Mouse (Mus musculus) MEL-GATA-1-ER (cell line): ENCODE measurements around the gene Tmc5.

ENCODE experiments used
- DNase-seq: peaks from one replicate; pipeline ENCODE4 v3.0.0-alpha.2; 2012; ENCODE audit warnings: low read depth; ENCODE audit errors: extremely low read depth

Gene Tmc5

GRCm38 (mm10) chr7:118597201-118597600 is at the start of gene Tmc5:
Tmc5 (plus strand) TSS chr7:118597297.
- DNase-seq = no peak

DNA sequence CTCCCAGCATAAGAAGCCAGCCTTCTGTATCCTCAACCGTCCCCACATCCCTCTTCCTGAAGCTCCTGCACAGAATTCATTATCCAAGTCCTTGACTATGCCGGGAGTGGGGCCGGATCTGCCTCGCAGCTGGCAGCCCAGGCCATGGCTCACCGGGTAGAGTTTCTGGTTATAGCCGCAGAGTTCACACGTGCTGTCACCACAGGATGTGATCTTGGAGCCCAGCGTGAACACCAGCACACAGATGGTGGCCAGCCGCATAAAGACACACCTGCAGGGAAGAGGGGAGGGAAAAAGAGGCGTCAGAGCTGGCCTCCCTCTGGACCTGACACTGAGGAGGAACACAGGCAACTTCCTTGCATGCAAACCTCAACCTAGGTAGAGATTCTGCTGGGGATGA is 49.6 kb upstream of the Tmc5 start:
- DNase-seq = no peak

GRCm38 (mm10) chr7:118553881-118554280 is 43.2 kb upstream of the Tmc5 start:
- no peak for DNase-seq

GRCm38 (mm10) chr7:118554290-118554689 is 42.8 kb upstream of the Tmc5 start:
- DNase-seq = no peak

DNA sequence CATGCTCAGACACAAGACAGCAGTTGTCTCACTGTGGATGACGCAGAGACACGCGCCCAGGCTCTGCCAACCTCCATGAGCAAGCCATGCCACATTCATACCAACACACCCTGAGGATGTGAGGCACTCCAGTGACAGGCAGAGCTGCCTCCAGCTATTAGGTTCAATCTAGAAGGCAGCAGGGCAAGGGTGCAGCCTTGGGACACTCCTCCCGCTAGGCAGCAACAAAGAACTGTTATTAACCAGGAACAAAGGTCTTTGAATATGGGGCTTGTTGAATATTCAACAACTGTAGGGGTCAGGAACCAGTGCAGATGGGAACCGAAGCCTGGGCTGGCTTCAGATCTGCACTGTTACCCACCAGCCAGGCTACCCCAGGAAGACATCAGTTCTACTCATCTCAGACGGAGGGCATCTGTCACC is 28.0 kb upstream of the Tmc5 start:
- no peak for DNase-seq

DNA sequence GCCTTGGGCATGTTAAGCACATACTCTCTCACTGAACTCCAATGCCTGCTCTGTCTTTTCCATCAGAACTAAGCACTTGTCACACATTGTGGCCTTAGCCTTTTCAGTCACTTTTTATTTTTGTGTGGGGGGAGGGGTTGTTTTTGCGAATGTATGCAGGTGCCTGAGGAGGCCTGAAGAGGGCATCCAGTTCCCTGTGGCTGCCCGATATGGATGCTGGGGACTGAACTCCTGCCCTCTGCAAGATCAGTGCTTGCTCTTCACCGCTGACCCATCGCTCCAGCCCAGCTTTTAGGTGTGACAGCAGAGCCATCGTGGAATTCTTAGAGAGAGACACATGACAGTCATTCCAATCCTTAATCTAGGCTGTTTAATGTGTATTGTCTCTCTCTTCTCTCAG is 25.7 kb upstream of the Tmc5 start:
- no peak for DNase-seq

GRCm38 (mm10) chr7:118572039-118572438 is 25.1 kb upstream of the Tmc5 start:
- DNase-seq = no peak

GRCm38 (mm10) chr7:118578269-118578668 is 18.8 kb upstream of the Tmc5 start:
- DNase-seq = no peak

GRCm38 (mm10) chr7:118579938-118580337 is 17.2 kb upstream of the Tmc5 start:
- no peak for DNase-seq

DNA sequence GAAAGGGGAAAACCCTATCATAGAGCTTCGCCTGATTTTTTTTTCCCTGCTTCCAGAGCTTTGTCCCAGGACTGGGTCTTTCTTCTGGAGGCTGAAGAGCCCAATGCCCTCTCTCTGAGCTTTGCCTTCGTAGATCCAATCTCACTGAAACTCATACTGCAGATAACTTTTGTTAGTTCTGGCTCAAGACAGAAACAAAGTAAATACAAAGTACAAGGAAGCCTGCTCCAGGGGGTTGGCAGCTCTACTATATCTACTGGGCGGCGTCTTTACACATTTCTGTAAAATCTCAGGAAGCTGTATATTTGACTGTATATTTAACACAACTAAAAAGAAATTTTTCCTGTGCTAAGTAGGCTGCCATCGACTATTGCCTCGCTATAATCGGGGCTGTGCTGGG is 13.3 kb upstream of the Tmc5 start:
- no peak for DNase-seq

DNA sequence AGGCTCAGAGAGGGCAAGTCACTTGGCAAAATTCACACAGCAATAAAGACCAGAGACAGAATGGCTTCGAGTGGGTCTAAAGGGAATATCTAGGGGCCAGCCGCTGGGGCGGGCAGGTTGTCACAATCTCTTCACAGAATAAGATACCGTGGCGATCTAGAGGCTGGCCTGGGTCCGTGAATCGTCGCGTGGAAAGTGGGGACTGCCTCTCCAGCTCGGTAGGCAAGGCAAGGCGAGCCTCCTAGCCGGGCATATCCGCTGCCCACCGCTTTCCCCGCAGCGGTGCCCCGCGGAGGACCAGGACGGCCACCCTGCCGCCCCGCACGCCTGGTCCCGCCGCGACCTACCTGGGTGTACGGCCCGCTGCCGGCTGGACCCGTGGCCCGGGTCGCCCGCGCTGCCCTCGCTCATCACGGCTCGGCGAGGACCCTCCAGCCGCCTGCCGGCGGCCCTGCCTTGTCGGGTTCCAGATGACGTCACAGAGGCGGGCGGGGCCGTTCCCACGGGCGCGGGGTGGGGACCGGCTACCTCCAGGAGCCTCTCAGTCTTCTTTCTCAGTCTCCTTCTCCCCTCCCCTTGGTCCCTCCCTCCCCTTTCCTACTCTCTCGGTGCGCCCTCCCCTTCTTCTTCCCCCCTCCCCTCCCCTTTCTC is 12.7 kb upstream of the Tmc5 start, which contains the start of gene Tmc7:
Tmc7 (minus strand) TSS at position 480 of the 651 bp plus-strand sequence.
- DNase-seq = no peak

DNA sequence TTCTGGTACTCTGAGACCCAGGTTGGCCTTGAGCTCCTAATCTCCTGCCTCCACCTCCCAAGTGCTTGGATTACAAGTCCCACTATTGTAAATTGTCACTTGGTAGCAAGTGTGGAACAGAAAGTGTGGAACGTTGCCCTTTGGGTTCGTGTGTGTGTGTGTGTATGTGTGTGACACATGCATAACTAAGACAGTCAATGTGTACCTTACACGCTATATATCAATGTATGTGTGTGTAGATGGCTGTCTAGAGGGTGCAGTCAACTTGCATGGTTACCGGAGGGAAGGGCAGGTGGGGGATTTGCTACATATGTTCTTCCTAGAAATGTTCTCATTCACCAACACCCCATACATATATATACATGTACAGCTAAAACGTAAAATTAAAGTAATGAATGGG is 12.2 kb upstream of the Tmc5 start:
- no peak for DNase-seq

GRCm38 (mm10) chr7:118585856-118586255 is 11.2 kb upstream of the Tmc5 start:
- DNase-seq = no peak

- no peak for DNase-seq
Observed at GRCm38 (mm10) chr7:118590726-118591305, 6.3 kb upstream of the Tmc5 start.

DNA sequence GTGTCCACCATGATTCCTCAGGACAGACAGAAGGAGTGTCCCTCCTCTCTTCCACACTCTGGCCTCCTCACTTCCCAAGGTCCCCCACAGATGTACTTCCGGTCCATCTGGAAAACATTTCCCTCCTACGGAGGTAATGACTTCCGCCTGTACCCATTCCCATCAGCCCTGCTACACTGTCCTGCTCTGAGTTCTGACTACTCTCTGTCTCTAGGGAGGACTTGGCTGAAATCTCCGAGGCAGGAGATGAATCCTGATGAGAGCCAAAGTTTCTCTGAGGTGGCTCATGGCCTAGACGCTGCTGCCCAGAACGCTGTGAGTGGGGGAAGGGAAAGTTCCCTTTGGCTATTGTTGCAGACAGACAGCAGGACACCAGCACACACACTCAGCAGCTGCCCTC is 5.0 kb upstream of the Tmc5 start:
- no peak for DNase-seq

- no peak for DNase-seq
Observed at GRCm38 (mm10) chr7:118593567-118594407, 3.3 kb upstream of the Tmc5 start.

DNA sequence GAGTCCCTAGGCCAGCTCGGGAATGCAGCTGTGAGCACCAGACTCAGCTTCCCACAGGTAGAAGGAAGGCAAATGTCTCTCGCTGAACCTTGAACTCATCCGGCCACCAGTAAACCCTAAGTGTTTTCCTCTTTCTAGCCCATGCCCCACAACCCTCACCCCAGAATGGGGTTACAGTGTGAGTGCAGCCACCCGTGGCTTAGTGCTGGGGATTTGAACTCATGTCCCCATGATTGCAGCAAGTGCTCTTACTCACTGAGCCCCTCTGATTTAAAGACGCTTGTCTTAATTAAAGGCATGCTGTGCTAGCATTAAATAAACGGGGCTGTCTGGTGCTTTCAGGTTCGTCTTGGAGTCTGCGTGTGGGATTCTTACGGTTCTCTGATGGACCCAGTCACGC is 2.5 kb upstream of the Tmc5 start:
- DNase-seq = no peak

DNA sequence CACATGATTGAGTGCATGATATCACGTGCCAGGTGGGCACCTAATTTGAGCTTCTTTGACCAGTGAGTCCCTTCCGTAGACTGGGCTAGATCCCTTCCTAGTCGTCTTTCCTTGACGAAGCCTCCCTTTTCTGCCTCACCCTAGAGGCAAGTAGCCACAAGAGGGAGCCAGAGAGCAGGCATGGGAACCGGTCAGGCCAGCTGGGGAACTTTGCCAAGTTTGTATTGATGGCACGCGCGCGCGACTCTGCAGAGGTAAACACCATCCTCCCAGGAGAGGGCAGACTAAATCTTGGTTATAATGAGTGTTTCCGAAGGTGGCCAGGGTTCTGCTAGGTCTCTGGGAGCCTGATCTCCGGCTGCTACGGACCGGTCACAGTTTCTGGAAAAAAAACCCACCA is 1.9 kb upstream of the Tmc5 start:
- no peak for DNase-seq

GRCm38 (mm10) chr7:118596271-118596670 is 826 bp upstream of the Tmc5 start:
- DNase-seq = no peak

GRCm38 (mm10) chr7:118599954-118600631 is 3.0 kb downstream of the Tmc5 start:
- DNase-seq = no peak

DNA sequence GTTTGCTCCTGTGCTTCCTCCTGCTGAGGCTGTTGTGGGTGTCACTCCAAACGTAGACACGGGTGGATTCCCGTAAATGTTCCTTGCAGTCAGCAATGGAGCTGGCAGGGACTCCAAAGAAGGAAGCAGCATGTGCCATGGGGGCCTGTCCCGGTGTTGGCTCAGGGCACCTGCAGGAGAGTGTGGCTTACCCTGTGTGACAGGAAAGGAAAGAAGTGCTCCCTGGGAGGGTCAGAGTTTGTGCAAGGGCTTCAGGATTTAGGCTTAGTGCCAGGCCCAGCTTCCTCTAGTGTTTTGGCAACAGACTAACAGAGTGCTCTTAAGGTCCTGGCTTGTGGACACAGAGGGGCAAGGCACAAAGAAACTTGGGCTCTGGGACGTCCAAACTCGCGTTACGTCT is 7.7 kb downstream of the Tmc5 start:
- DNase-seq = no peak

DNA sequence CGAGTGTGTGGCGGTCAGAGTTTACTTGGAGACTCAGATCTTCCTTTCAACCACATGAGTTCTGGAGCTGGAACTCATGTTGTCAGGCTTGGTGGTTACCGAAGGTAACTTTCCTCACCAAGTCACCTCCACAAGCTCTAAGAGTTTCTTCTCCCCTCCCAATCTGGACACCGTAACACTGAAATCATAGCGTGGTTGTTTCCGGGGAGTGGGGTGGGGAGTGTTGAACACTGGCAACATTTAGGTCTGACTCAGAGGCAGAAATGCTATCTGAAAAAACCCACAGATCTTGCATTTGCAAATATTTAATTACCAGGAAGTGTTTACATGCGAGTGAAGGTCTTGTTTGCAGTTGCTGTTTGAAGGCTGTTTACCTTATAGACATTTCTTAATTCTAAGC is 12.7 kb downstream of the Tmc5 start:
- no peak for DNase-seq
